ENCODE assay signal across 29 mouse cellular contexts in genomic region chr12:25305764-25306653, GRCm38 (mm10).
DNase-seq lines count a peak whose midpoint lies in the region; ATAC-seq lines count a peak whose summit lies in the region.
"Had no signal": no experiment of that assay in that cellular context is flagged by ENCODE, and none has a peak within 500 bp of the region (broad histone marks: within the 10 kb centered on the region; RNA-seq: fewer than 3 reads in every experiment).

No protein-coding gene starts in this region.

- H3K27me3 ChIP-seq in neural tube, embryonic 13.5 days, result no peaks in the 10 kb centered on the region
- no peaks in the 10 kb centered on the region for H3K27me3 ChIP-seq in intestine, embryonic 16.5 days (replicated peaks; ENCODE audit: control insufficient read depth, insufficient read depth, low read length)
- H3K27me3 ChIP-seq: embryonic facial prominence, embryonic 13.5 days; forebrain, embryonic 12.5 days; heart, embryonic 15.5 days; limb, embryonic 15.5 days; lung, embryonic 15.5 days had no signal

- H3K9ac ChIP-seq in neural tube, embryonic 13.5 days, result no peak overlapping the region
- H3K9ac ChIP-seq in intestine, embryonic 16.5 days (ENCODE audit: low read depth, low read length), result no peak overlapping the region
- H3K9ac ChIP-seq: embryonic facial prominence, embryonic 13.5 days; forebrain, embryonic 12.5 days; heart, embryonic 15.5 days; limb, embryonic 15.5 days; liver, embryonic 14.5 days; lung, embryonic 15.5 days had no signal

- no peak for ATAC-seq in neural tube, embryonic 13.5 days (ENCODE audit: low read depth)
- ATAC-seq in activated CD4-positive, CD25-positive, alpha-beta regulatory T cell, adult 4 months, result peak; percentile 94
- no peak for ATAC-seq in intestine, embryonic 16.5 days

- 86% methylated on average over 12 of the region's 12 CpGs for WGBS in neural tube, embryonic 13.5 days
- WGBS in intestine, embryonic 16.5 days, result 83% methylated on average over 12 of the region's 12 CpGs

- H3K9me3 ChIP-seq in neural tube, embryonic 13.5 days, result no peaks in the 10 kb centered on the region
- H3K9me3 ChIP-seq in intestine, embryonic 16.5 days (ENCODE audit: control insufficient read depth, low read length), result no peaks in the 10 kb centered on the region
- H3K9me3 ChIP-seq: embryonic facial prominence, embryonic 13.5 days; forebrain, embryonic 12.5 days; heart, embryonic 15.5 days; limb, embryonic 15.5 days; lung, embryonic 15.5 days; megakaryocyte, embryonic 14.5 days had no signal

- H3K27ac ChIP-seq in neural tube, embryonic 13.5 days (replicated peaks), result peak overlapping the region; percentile 42; the same call in 1 of the 2 replicates
- no peak overlapping the region for H3K27ac ChIP-seq in intestine, embryonic 16.5 days (ENCODE audit: low read length)
- H3K27ac ChIP-seq: embryonic facial prominence, embryonic 13.5 days; heart, adult 2 months; heart, embryonic 15.5 days; left cerebral cortex, adult 2 months; limb, embryonic 15.5 days; liver, embryonic 14.5 days; lung, embryonic 15.5 days had no signal

- no peak overlapping the region for H3K4me3 ChIP-seq in neural tube, embryonic 13.5 days
- H3K4me3 ChIP-seq in intestine, embryonic 16.5 days (ENCODE audit: low read length), result no peak overlapping the region
- H3K4me3 ChIP-seq: embryonic facial prominence, embryonic 13.5 days; erythroblast, embryonic 14.5 days; forebrain, embryonic 12.5 days; heart, adult 2 months; heart, embryonic 15.5 days; left cerebral cortex, adult 2 months; limb, embryonic 15.5 days; lung, embryonic 15.5 days; megakaryocyte, embryonic 14.5 days had no signal

- H3K4me2 ChIP-seq in neural tube, embryonic 13.5 days, result no peak overlapping the region
- H3K4me2 ChIP-seq in intestine, embryonic 16.5 days (ENCODE audit: low read depth, low read length), result no peak overlapping the region
- H3K4me2 ChIP-seq: embryonic facial prominence, embryonic 13.5 days; forebrain, embryonic 12.5 days; heart, embryonic 15.5 days; limb, embryonic 15.5 days; lung, embryonic 15.5 days had no signal

- DNase-seq in heart, adult 11 months, result peak; percentile 79
- DNase-seq in heart, adult 9 months (ENCODE audit: low spot score in 2 of 2), result no peak
- DNase-seq in neural tube, embryonic 10.5 days (ENCODE audit: extremely low spot score, low spot score), result no peak
- no peak for DNase-seq in embryo, embryonic 10 days (ENCODE audit: low spot score)
- DNase-seq: adrenal gland, postnatal 25 days; cerebellum, adult 11-12 months; cerebellum, postnatal 10 days; embryo, embryonic 11 days; gastrocnemius, postnatal 25 days; heart, adult 2 months; heart, postnatal 4 days; kidney, adult 2 months; kidney, postnatal 10 days; left cerebral cortex, postnatal 4 days; lung, postnatal 36 days; right cerebral cortex, postnatal 14 days; thymus, postnatal 25 days had no signal

- no peaks in the 10 kb centered on the region for H3K36me3 ChIP-seq in neural tube, embryonic 13.5 days
- no peaks in the 10 kb centered on the region for H3K36me3 ChIP-seq in intestine, embryonic 16.5 days (ENCODE audit: control insufficient read depth, insufficient read depth, low read length)
- H3K36me3 ChIP-seq: embryonic facial prominence, embryonic 13.5 days; forebrain, embryonic 12.5 days; heart, embryonic 15.5 days; limb, embryonic 15.5 days; lung, embryonic 15.5 days had no signal

- H3K4me1 ChIP-seq in neural tube, embryonic 13.5 days (replicated peaks), result peaks cover 28% of the 10 kb centered on the region
- peaks cover 17% of the 10 kb centered on the region; the same call in 1 of the 2 replicates for H3K4me1 ChIP-seq in intestine, embryonic 16.5 days (ENCODE audit: control insufficient read depth, insufficient read depth, low read length)
